Mouse (Mus musculus): ENCODE measurements around the gene Ackr1.

The Ackr1 gene

DNA sequence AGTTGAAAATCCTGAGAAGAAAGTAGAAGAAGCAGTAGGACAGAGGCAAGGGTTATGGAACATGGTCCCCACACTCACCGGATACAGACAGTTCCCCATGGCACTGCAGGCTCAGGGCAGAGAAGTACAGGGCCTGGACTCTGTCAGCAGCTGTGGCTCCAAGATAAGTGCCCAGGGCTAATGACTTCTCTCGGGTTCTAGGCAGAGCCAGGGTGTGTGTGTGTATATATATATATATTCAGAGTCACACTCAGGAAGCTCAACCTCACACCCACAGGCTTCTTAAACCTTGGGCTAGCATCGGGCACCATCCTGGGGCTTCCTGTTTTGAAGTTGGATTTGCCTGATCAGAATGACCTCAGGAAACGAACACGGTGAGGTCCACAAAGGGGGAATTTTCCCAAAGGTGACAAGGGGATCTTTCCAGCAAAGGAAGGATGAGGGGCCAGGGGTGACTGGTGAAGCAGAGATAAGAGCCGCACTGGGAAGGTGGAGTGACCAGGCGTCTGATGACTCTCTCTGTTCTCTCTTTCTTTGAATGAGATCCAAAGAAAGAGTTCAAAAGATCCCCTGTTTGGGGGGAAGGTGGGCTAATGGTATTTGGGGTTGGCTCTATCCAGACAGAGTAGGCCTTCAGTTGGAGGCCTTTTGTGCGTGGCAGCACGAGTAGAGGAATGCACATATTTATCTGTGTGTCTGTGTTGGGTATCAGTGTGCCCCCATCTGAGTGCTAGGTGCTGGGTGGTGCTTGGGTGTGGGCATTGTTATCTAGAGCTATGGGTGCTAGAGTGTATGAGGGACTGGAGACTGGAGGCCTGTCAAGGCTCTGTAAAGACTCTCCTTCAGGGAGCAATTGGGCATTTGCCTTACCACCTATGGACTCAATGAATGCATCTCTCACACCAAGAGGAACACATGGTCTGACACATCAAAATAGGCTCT lies at the start of gene Ackr1:
Gene Ackr1, minus strand, starts transcription at position 439 of the 942 bp plus-strand sequence.
- DNase-seq (ENCODE audit: low read depth), result no peak

GRCm38 (mm10) chr1:173381436-173381835 lies 47.9 kb upstream of the Ackr1 start:
- no peak for DNase-seq (ENCODE audit: low read depth)

DNA sequence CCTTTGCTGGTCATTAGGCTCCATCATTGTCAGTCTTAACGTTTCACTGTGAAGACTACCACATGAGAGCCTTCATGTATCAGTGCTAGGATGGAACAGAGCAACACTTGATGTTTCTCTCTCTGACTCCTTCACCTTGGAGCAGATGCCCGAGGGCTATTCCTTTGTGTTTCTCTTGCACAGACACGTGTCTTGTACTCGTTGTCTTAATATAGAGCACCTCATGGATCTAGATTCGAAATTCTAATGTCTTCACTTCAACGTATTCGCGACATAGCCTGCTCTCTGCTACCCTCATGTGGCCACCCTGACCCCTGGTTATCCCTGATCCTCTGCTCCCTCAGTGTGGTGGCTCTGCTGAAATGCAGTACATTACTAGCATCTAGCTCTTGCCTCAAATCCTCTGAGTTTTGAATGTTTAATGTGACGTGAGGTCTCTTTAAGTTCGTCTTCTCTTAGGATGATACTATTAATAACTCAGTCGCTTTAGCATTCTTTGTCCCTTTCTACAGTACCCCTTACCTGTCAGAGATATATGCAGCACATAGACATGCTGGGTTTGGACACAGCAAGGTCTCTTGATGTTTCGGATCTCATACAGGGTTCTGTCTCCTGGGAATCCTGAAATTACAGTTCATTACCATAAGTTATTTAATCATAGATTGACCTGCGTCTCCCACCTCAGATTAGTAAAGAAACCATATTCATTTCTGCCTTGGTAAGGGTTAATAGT lies 44.0 kb upstream of the Ackr1 start:
- DNase-seq (ENCODE audit: low read depth), result peak; percentile 22

DNA sequence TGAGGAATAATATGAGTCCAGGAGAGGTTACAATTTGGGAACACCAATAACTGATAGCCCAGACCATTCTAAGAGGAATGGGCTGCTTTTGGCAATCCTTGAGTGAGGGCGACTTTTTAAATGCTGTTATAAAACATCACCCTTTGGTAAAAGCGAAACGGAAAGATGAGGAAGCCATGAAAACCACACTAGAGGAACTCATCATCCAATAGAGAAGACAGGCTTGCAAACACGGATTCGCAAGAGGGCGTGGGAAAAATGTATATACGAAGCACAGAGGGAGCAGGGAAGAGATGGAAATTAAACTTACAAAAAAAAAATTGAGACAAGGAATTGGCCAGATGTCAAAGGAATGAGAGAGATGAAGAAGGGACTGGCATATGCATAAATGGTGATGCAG lies 40.5 kb upstream of the Ackr1 start:
- DNase-seq (ENCODE audit: low read depth), result no peak

DNA sequence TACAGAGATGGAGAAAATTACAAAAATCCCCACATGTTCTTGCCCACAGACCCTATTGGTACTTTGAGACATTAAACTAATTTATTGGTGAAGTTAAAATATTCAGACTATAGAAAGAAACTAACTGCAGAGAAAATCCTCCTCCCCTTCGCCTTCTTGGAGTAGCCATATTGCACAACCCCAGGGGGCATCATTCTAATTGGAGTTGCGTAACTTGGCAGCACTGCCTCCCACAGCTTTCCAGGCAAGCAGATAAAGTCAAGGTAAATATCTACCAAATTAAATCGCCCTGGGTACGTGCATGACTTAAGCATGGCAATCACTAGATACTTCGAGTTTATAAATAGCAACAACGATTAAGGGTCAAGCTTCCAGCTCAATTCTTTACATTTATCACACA lies 38.0 kb upstream of the Ackr1 start:
- DNase-seq (ENCODE audit: low read depth), result no peak

- DNase-seq (ENCODE audit: low read depth), result no peak
Measured at GRCm38 (mm10) chr1:173370456-173370855, 36.9 kb upstream of the Ackr1 start.

- DNase-seq (ENCODE audit: low read depth), result no peak
Measured at GRCm38 (mm10) chr1:173369611-173370010, 36.1 kb upstream of the Ackr1 start.

DNA sequence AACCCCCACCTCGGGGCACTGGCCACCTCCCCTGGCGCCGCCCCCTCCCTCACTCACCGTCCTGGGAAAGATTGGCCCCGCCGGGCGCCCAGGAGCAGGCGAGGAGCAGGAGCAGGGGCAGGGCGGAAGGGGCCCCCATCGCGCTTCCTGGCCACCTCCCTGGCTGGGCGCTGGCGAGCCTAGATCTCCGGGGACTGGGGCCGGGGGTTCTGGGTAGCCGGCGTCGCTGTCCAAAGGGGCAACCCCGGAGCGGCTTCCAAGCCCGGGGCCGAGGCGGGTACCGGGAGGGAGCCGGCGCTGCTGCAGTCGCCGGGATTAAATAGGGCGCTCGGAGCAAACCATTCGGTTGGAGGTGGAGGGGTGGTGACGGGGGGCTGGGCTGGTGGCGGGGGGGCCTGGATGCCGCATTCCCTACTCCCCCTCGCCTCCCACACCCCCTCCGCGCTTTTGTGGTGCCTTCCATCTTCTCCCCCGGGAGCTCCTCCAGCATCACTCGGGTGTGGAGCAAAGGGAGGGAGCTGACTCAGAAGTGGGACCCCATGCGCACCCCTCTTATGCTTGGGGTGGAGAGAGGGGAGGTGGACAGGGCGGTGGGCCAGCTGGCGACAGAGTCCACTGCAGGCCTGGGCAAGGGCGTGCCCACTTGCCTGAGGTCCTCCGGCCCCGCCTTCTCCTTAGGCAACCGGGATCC lies 34.0 kb upstream of the Ackr1 start, which contains the start of gene Cadm3:
Gene Cadm3, minus strand, starts transcription at position 340 of the 691 bp plus-strand sequence.
- no peak for DNase-seq (ENCODE audit: low read depth)

DNA sequence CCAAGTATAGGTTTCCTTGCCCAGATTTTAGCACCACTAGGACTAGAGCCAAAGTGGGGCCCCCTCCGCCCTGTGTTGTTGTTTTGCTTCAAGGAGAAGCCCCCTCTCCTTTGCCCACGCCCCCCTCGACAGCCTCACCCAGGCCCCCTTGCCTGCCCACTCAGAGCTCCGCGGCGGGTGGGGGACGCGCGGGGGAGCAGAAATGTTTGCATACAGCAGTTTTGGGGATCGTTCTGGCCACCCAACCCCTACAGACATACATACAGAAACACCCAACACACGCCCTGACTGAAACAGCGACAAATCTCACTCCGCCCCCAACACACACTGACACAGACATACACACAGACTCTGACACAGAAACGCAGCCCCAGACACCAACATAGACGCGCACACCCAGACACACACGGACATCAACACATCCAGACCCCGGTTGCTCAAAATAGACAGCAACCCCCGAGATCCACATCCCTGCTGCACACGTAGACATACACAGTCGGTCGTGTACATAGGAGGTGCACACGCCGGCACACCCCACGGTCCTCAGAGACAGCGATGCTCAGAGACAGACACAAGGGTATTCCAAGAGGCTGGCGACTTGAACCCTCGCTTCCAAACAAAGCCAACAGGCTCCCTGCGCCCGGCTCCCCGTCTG lies 33.3 kb upstream of the Ackr1 start:
- DNase-seq (ENCODE audit: low read depth), result no peak

DNA sequence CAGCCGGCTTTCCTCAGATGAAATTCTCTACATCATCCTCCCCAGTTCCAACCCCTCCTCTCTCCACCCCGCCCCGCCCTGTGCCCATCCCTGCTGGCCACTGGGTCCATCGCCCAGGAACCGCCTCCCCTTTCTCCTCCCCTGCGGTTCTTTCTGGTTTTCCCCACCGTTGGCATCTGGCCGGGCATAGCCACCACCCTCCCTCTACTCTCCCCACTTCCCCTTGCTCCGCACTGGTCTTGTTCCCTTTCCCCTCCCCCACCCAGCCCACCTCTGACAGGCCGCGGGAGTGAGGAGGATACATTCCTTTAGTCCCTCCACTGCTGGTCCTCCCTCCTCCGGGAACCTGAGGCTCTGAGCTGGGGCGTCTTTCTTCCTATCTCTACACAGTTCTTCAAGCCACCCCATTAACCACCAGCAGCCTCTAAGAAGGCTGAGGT lies 32.4 kb upstream of the Ackr1 start:
- no peak for DNase-seq (ENCODE audit: low read depth)

DNA sequence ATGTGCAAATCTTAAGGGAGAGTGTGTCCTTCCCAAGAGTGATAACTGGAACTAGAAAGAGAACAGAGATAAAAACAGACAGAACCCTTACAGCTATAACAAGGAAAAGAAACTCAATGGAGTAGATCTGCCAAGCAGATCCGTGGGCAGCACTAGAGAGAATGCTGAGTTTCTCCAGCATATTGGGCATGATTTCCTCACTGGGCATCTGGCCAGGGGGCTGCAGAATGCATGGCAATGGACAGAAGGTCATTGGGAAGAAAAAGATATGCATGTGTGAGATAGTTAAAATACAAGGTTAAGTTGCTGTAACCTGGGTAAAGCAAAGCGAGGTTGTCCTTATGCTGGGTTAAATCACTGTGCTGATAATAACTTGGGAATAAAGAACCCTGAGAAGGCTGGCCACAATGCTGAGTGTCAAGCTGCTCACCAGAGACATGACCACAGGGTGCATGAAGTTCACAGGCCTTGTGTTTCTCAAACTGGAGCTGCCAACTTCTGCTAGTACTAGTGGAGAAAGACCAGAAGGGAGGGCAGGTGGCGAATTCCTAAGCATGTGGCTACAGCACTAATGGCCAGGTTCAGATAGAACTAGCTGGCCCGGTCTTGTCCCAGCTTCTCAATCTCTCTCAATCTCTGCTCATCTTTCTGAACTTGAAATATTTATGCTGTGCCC lies 30.7 kb upstream of the Ackr1 start:
- no peak for DNase-seq (ENCODE audit: low read depth)

GRCm38 (mm10) chr1:173363436-173363835 lies 29.9 kb upstream of the Ackr1 start:
- DNase-seq (ENCODE audit: low read depth), result no peak

DNA sequence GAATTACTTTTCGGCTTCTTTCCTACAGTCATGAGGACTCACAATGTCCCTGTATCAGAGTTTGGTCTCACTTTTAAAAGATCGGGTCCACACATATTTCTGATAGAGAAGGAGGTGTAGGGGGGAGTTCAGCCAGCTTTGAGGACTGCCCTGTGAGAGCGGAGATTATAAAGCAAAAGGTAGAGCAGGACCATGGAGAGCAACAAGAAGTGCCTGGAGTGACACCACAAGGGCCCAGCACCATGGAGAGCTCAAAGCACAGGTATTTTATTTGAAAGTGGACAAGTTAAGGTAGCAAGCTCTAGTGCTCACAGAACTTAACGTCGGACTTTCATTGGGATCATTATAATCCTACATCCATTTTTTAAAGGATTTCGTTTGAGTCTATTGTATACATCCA lies 28.1 kb upstream of the Ackr1 start:
- DNase-seq (ENCODE audit: low read depth), result peak; percentile 62

DNA sequence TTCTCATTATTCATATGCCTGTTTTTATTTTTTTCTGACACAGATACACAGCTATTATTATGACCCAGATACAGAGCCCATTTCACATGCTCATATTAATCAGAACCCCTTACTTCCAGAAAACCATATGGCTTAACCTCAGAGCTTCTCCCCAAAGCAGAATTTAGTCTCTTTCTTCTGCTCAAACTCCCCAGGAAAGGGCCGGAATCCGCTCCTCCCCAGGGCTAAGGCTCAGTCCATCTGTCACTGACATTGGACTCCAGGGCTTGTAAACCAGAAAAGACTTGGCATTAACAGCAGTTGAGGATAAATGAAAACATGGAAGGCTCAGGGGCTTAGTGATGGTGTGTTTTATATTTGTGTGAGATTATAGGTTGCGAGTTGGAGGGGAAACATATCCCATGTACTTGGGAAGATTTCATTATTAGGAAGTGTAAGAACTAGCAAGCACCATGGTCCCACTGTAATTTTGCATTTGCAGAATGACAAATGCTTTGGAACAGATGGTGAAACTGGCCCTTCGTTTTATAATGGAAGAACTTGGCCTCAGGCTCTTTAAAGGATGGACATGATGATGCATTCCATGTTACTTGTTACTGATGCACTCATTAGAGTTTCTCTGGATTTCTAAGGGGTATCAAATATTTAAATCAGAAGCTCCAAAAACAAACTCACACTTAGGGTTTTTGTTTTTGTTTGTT lies 26.2 kb upstream of the Ackr1 start:
- no peak for DNase-seq (ENCODE audit: low read depth)

- DNase-seq (ENCODE audit: low read depth), result no peak
Measured at GRCm38 (mm10) chr1:173357799-173358198, 24.2 kb upstream of the Ackr1 start.

GRCm38 (mm10) chr1:173356699-173357098 lies 23.1 kb upstream of the Ackr1 start:
- DNase-seq (ENCODE audit: low read depth), result no peak

- no peak for DNase-seq (ENCODE audit: low read depth)
Measured at GRCm38 (mm10) chr1:173355107-173355846, 21.7 kb upstream of the Ackr1 start.

DNA sequence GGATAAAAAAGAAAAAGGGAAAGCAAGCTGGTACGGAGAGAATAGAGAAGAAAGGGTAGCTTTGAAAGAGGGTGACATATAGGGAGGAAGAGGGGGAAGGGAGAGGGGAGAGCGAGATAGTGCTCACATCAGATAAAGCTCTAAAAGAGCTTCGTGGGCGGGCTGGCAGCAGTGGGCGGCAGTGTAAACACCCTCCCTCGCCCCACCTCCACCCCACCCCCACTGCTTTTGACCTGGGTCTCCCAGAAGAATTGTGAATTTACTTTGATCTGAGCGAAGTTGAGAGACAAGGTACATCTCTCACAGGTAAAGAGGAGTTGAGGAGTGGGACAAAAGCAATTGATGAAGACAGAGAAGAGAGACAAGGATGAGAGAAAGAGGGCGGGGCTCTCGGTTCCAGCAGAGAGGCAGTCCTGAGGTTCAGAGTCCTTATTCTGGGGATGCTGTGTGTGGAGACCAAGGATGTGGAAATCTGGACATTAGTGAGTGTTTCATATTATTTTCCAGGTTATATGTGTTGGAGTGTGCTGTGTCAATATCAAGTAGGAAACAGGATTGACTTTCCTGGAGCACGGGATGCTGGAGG lies 16.9 kb upstream of the Ackr1 start, which contains the start of gene Aim2:
Gene Aim2, plus strand, starts transcription at position 508 of the 586 bp plus-strand sequence.
- no peak for DNase-seq (ENCODE audit: low read depth)

- peak; percentile 41 for DNase-seq (ENCODE audit: low read depth)
Measured at GRCm38 (mm10) chr1:173349946-173350345, 16.4 kb upstream of the Ackr1 start.

Measured in c-Kit-positive CD71-negative TER-119-negative erythroid progenitor cells, embryonic 14.5 days (primary cell).